Mouse (Mus musculus) testis, adult 2 months (tissue): ENCODE data around the gene Wasl. TPM values are rescaled to one million over a fixed set of nuclear protein-coding genes. Genes with fewer than 3 reads are reported as not detected.
A peak's percentile ranks its signal among the peaks of the same experiment; 100 is the strongest.

Source experiments
- H3K27ac ChIP-seq: fragments of 200-500 bp; 2 replicates; pipeline ENCODE4 v1.5.1; 2012; ENCODE audit warnings: low read depth, low read length; ENCODE audit not compliant: control insufficient read depth, insufficient read depth
- H3K27me3 ChIP-seq: fragments of 200-500 bp; 2 replicates; pipeline ENCODE4 v1.6.1; 2012; ENCODE audit warnings: mild to moderate bottlenecking, low read length, moderate library complexity; ENCODE audit not compliant: control insufficient read depth, insufficient read depth
- H3K36me3 ChIP-seq: fragments of 200-500 bp; 2 replicates; pipeline ENCODE4 v1.6.1; 2012; ENCODE audit warnings: mild to moderate bottlenecking, low read length; ENCODE audit not compliant: control insufficient read depth, insufficient read depth
- H3K4me1 ChIP-seq: fragments of 200-500 bp; 2 replicates; pipeline ENCODE4 v1.6.1; 2012; ENCODE audit warnings: low read length; ENCODE audit not compliant: control insufficient read depth, insufficient read depth
- H3K4me3 ChIP-seq: fragments of 200-500 bp; 2 replicates; pipeline ENCODE4 v1.5.1; 2012; ENCODE audit warnings: low read depth, mild to moderate bottlenecking, low read length, moderate library complexity, mixed read lengths; ENCODE audit not compliant: control insufficient read depth
- CTCF ChIP-seq: fragments of 200-500 bp; IDR thresholded peaks from 2 replicates; pipeline ENCODE4 v1.5.1; 2012; ENCODE audit warnings: low read depth, mild to moderate bottlenecking, inconsistent platforms, low read length, moderate library complexity; ENCODE audit not compliant: control insufficient read depth, insufficient read depth, insufficient replicate concordance
- POLR2A ChIP-seq: fragments of 200-500 bp; IDR thresholded peaks from 2 replicates; pipeline ENCODE4 v1.6.1; 2012; ENCODE audit warnings: low read depth, mild to moderate bottlenecking, inconsistent platforms, low read length, moderate library complexity; ENCODE audit not compliant: control insufficient read depth
- polyA plus RNA-seq: library from polyadenylated mRNA; depleted of rRNA; stranded (reverse); fragments of >200 nt; gene quantifications from 2 replicates; pipeline ENCODE4 v1.2.3, GENCODE M21; 2012

Wasl gene
- polyA plus RNA-seq, 1 experiment: 8.1 TPM

DNA sequence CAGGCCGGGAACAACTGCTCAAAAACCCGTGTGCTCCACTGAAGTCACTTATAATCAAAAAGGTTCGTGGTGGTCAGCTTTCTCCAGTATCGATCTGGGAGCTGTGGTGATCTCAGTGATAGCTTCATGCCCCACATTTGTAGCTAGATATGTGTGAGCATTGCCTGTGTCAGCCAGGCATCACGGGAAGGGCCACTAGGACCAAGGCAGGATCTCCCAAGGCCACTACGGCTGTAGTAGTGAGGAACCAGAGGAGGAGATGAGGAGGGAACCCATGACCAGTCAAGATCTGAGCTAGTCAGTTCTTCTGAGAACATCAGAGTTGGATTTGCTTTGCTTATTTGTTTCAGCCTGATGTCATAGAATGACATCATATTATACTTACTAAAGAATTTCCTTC is 65.6 kb downstream of the Wasl start:
- H3K36me3 ChIP-seq: no peaks in the 10 kb centered on the region
- H3K4me1 ChIP-seq: peaks cover 8% of the 10 kb centered on the region
- no peak overlapping the region for H3K27ac ChIP-seq
- no peaks in the 10 kb centered on the region for H3K27me3 ChIP-seq
- no peak overlapping the region for H3K4me3 ChIP-seq
- TF ChIP-seq POLR2A (no peak), CTCF (no peak)

DNA sequence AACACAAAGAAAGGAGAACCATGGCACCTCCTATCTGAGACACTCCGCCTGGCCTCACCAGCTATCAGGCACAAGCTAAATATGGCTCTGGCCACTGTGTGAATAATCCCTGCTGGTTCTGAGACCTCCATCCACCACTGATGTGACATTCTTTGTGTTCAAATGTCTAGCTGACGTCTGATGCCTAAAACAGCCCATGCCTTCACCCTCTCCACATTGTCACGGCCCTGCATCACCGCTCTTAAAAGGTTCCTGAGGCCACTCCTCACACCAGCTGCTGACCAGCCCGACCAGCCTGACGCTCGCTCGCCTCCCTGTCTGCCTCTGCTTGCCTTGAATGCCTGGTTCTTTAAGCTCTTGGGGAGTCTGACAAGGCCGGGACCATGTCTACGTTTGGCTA is 67.3 kb downstream of the Wasl start, which contains the start of gene Lmod2:
Gene Lmod2, plus strand, starts transcription at position 263 of the 400 bp plus-strand sequence.
- Histone ChIP-seq H3K4me3 (peak within 1 kb of the TSS; percentile 4), H3K4me1 (peaks cover 6% of the 10 kb centered on the region), H3K36me3 (no peaks in the 10 kb centered on the region), H3K27ac (no peak within 1 kb of the TSS), H3K27me3 (no peaks in the 10 kb centered on the region)
- TF ChIP-seq CTCF: no peak
- no peak for TF ChIP-seq POLR2A

GRCm38 (mm10) chr6:24591525-24592218 is 73.1 kb downstream of the Wasl start:
- Histone ChIP-seq H3K27me3 (no peaks in the 10 kb centered on the region), H3K4me1 (no peaks in the 10 kb centered on the region), H3K36me3 (no peaks in the 10 kb centered on the region), H3K4me3 (no peak overlapping the region), H3K27ac (no peak overlapping the region)
- TF ChIP-seq CTCF (no peak), POLR2A (no peak)

- H3K4me1 ChIP-seq: no peaks in the 10 kb centered on the region
- TF ChIP-seq CTCF (no peak), POLR2A (no peak)
- H3K4me3 ChIP-seq: no peak overlapping the region
- no peaks in the 10 kb centered on the region for H3K36me3 ChIP-seq
- no peak overlapping the region for H3K27ac ChIP-seq
- H3K27me3 ChIP-seq: no peaks in the 10 kb centered on the region
These were observed 74.5 kb downstream of the Wasl start for GRCm38 (mm10) chr6:24590282-24590681.

DNA sequence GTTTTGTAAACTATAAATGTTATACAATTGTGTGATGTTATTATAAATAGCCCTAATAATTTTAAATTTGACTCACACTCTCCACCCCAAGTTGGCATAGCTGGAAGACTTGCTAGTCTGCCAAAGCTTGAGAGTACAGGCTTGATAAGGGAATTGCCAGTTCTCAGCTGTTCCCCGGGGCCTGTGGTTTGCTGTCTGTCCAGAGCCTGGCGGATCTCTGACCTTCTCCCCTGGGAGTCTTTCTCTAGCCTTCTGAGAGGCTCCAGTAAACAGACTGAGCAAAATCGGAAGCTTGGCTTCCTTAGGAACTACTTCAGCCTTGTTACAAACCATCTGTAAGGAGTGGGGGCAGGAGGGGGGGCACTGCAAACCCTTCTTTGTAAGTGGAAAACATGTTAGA is 77.9 kb downstream of the Wasl start:
- H3K27ac ChIP-seq: no peak overlapping the region

GRCm38 (mm10) chr6:24585431-24586310 is 79.1 kb downstream of the Wasl start:
- Histone ChIP-seq H3K27ac (no peak overlapping the region), H3K36me3 (no peaks in the 10 kb centered on the region), H3K4me3 (no peak overlapping the region), H3K27me3 (no peaks in the 10 kb centered on the region), H3K4me1 (no peaks in the 10 kb centered on the region)
- no peak for TF ChIP-seq POLR2A

More for the DNA sequence above, 77.9 kb downstream of the Wasl start:
- H3K4me3 ChIP-seq: no peak overlapping the region
- no peaks in the 10 kb centered on the region for H3K4me1 ChIP-seq
- TF ChIP-seq POLR2A: no peak
- no peak for TF ChIP-seq CTCF
- no peaks in the 10 kb centered on the region for H3K36me3 ChIP-seq
- H3K27me3 ChIP-seq: no peaks in the 10 kb centered on the region

- Histone ChIP-seq H3K27me3 (no peaks in the 10 kb centered on the region), H3K36me3 (no peaks in the 10 kb centered on the region), H3K4me3 (no peak overlapping the region), H3K4me1 (no peaks in the 10 kb centered on the region), H3K27ac (no peak overlapping the region)
- no peak for TF ChIP-seq CTCF
- no peak for TF ChIP-seq POLR2A
These were observed 81.4 kb downstream of the Wasl start for GRCm38 (mm10) chr6:24583456-24583855.
